Mouse (Mus musculus) heart, embryonic 15.5 days (tissue): Measurements from ENCODE around the gene Hand1. TPM values are rescaled to one million over a fixed set of nuclear protein-coding genes. Genes with fewer than 3 reads are reported as not detected.
A peak's percentile ranks its signal among the peaks of the same experiment; 100 is the strongest.
"Not testable (repeated sequence)": the region's sequence is repeated elsewhere in the genome, so short reads cannot be mapped to it uniquely, and the experiment has no call there.

Source experiments
- ATAC-seq: fragments of 200-750 bp; cut with Nextera tagmentation; replicated peaks from 2 replicates; pipeline ENCODE4 v1.8.0; 2017; ENCODE audit warnings: low read depth, moderate TSS enrichment; ENCODE audit not compliant: insufficient number of reproducible peaks, insufficient read depth, low FRiP score
- H3K27ac ChIP-seq: fragments of 300-500 bp; sonication (generic); 2 replicates; pipeline ENCODE4 v1.5.1; 2015; ENCODE audit warnings: mild to moderate bottlenecking, inconsistent platforms
- H3K27me3 ChIP-seq: fragments of 300-500 bp; sonication (generic); 2 replicates; pipeline ENCODE4 v1.6.1; 2015; ENCODE audit warnings: inconsistent platforms
- H3K36me3 ChIP-seq: fragments of 300-500 bp; sonication (generic); 2 replicates; pipeline ENCODE4 v1.6.1; 2015; ENCODE audit warnings: mild to moderate bottlenecking, inconsistent platforms
- H3K4me1 ChIP-seq: fragments of 300-500 bp; sonication (generic); replicated peaks from 2 replicates; pipeline ENCODE4 v1.6.1; 2015; ENCODE audit warnings: inconsistent platforms
- H3K4me2 ChIP-seq: fragments of 300-500 bp; sonication (generic); 2 replicates; pipeline ENCODE4 v1.6.1; 2015; ENCODE audit warnings: inconsistent platforms, mild to moderate bottlenecking, moderate library complexity
- H3K4me3 ChIP-seq: fragments of 300-500 bp; sonication (generic); 2 replicates; pipeline ENCODE4 v1.5.1; 2015; ENCODE audit warnings: mild to moderate bottlenecking, inconsistent platforms
- H3K9ac ChIP-seq: fragments of 300-500 bp; sonication (generic); 2 replicates; pipeline ENCODE4 v1.6.1; 2015; ENCODE audit warnings: mild to moderate bottlenecking, inconsistent platforms
- H3K9me3 ChIP-seq: fragments of 300-500 bp; sonication (generic); replicated peaks from 2 replicates; pipeline ENCODE4 v1.6.1; 2016; ENCODE audit warnings: inconsistent platforms
- WGBS: fragments of 180-500 bp; shearing (Covaris S2); methylation state at CpG from one replicate; pipeline ENCODE4 v1.1.7; 2015; ENCODE audit warnings: mixed read lengths; 5-methylcytosine and 5-hydroxymethylcytosine counted together
- polyA plus RNA-seq: library from polyadenylated mRNA; unstranded; fragments of >200 nt; fragmentation: Nextera tagmentation; extraction: Ambion mirVana; gene quantifications from 2 replicates; pipeline ENCODE4 v1.2.1, GENCODE M21; 2015

The Hand1 gene
- polyA plus RNA-seq, 1 experiment from 2014 or later, result 11.4 TPM

DNA sequence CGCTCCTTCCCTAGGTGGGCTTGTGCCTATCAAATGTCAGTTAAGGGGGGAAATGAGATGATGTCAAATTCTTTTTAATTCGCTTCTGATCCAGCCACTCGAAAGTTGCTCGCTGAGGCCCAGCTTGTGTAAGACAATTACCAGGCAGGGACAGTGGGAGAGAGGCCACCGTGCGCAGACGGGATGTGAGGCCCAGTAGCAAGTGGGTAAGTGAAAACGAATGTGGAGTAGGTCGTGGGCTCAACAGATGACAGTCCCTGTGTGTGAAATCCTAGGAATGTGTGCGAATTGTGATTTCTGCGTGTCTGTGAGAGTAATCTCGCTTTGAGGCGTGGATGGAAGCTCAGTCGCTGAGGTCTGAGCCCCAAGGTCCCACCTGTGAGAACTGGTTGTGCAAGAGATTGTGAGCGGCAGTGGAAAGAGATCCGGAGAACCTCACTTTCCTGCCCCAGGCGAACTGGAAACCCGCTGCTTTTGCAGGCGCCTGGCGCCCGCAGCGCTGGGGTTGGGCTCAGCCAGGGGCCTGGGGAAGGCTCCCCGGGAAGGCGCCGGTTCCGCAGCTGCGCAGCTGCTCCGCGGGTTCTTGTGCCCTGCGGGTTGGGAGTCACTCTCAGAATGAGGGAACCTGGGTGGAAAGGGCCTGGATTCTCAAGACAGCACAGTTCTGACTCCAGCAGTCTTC lies 819 bp upstream of the Hand1 start:
- Histone ChIP-seq H3K9me3 (no peaks in the 10 kb centered on the region), H3K4me1 (peaks cover 36% of the 10 kb centered on the region), H3K4me3 (peak overlapping the region; percentile 27), H3K9ac (peak overlapping the region; percentile 41; the same call in 1 of the 2 replicates), H3K27me3 (peaks cover 92% of the 10 kb centered on the region), H3K27ac (peak overlapping the region; percentile 78), H3K4me2 (peak overlapping the region; percentile 55), H3K36me3 (no peaks in the 10 kb centered on the region)
- no peak for ATAC-seq
- 13% methylated on average over 30 of the region's 30 CpGs for WGBS

DNA sequence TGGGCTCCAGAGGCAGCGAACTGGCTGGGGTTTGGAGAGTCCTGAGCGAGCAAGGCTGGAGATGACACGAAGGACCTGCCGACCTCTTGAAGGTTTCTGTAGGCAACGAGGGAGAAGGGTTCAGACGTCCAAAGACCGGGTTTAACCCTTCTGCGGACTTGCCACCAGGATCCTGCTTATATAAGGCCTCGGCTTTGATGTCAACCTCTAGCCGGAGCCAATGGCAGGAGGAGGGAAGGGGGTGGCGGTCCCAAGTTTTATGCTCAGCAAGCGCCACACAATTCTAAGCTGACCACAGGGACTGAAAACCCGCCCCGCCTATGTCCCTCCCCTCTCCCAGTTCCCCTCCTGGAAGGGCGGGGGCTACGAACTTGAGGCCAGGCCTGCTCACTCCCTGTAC lies 757 bp downstream of the Hand1 start:
- peak; percentile 79 for ATAC-seq
- H3K4me3 ChIP-seq, result peak overlapping the region; percentile 48
- peak overlapping the region; percentile 63 for H3K9ac ChIP-seq
- H3K9me3 ChIP-seq, result no peaks in the 10 kb centered on the region
- H3K27ac ChIP-seq, result peak overlapping the region; percentile 78
- H3K36me3 ChIP-seq, result no peaks in the 10 kb centered on the region
- H3K4me2 ChIP-seq, result peak overlapping the region; percentile 78
- peaks cover 92% of the 10 kb centered on the region for H3K27me3 ChIP-seq
- WGBS, result 25% methylated on average over 16 of the region's 16 CpGs
- H3K4me1 ChIP-seq, result peaks cover 46% of the 10 kb centered on the region

DNA sequence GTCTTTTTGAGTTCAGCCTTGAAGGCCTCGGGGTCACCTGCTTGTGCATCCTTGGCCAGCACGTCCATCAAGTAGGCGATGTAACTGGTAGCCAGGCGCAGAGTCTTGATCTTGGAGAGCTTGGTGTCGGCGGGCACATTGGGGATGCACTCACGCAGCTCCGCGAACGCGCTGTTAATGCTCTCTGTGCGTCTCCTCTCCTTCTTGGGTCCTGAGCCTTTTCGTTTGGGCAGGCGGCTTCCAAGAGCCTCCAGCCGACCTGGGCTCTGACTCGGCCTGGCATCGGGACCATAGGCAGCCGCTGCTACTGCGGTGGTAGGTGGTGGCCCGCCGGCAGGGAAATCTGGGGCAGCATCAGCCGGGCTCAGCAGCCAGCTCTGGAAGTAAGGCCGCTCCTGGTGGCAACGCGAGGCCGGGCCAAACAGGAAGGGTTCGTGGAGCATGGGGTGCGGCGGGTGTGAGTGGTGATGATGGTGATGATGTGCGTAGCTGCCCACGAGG lies 1.3 kb downstream of the Hand1 start:
- H3K27ac ChIP-seq, result peak overlapping the region; percentile 78
- no peaks in the 10 kb centered on the region for H3K36me3 ChIP-seq
- H3K9me3 ChIP-seq, result no peaks in the 10 kb centered on the region
- peak overlapping the region; percentile 63 for H3K9ac ChIP-seq
- H3K27me3 ChIP-seq, result peaks cover 92% of the 10 kb centered on the region
- peak overlapping the region; percentile 48 for H3K4me3 ChIP-seq
- 11% methylated on average over 31 of the region's 31 CpGs for WGBS
- ATAC-seq, result no peak
- peak overlapping the region; percentile 78 for H3K4me2 ChIP-seq
- H3K4me1 ChIP-seq, result peaks cover 44% of the 10 kb centered on the region

DNA sequence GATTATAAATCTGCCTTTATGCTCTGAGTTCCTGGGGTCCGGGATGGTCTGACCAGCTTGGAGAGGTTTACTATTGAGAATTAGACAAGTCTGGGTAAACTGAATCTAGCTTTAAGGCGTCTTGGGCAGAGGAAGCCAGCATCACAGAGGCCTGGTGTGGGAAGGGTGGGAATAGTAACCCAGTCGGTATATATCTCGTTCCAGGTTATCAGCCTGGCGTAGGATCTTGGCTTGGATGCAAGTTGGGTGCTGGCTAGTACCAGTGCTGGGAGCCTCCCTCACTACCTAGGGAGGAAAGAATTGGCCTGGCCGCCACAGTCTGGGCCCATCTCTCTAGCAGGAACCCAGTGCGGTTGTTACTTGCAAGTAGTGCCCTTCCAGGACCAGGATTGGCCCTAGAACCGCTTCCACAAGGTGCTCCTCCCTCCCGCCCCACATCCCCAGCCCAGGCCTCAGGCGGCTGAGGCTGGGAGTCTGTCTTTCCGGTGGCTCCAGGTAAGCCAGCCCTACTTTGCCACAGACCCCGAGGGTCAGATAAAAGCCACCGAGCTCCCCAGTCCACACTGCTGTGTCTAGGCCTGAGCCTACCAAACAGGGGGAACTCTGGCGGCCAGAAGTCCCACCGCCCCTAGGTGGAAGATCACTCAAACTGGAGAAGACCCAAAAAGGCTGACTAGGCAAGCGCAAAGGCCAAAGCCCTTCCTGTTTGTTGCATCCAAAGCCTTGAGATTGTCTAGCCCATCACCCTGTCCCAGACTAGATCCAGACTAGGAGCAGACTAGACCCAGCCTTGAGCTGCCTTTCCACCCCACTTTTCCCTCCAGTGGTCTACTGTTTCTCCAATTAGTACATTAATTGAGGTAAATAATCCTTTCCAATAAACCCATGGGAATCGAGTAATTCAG lies 2.5 kb downstream of the Hand1 start:
- Histone ChIP-seq H3K9me3 (no peaks in the 10 kb centered on the region), H3K4me2 (peak overlapping the region; percentile 78), H3K4me3 (peak overlapping the region; percentile 48), H3K36me3 (no peaks in the 10 kb centered on the region), H3K27me3 (peaks cover 83% of the 10 kb centered on the region), H3K27ac (peak overlapping the region; percentile 43), H3K4me1 (peaks cover 42% of the 10 kb centered on the region), H3K9ac (peak overlapping the region; percentile 40)
- no peak for ATAC-seq
- 39% methylated on average over 17 of the region's 17 CpGs for WGBS

- H3K36me3 ChIP-seq, result no peaks in the 10 kb centered on the region
- no peaks in the 10 kb centered on the region for H3K9me3 ChIP-seq
- peaks cover 83% of the 10 kb centered on the region for H3K27me3 ChIP-seq
- peak overlapping the region; percentile 48 for H3K4me3 ChIP-seq
- WGBS, result 11% methylated on average over 53 of the region's 53 CpGs
- ATAC-seq, result no peak
- H3K9ac ChIP-seq, result peak overlapping the region; percentile 40
- H3K27ac ChIP-seq, result no peak overlapping the region
- H3K4me1 ChIP-seq, result peaks cover 42% of the 10 kb centered on the region
- H3K4me2 ChIP-seq, result peak overlapping the region; percentile 78
Measured at GRCm38 (mm10) chr11:57828955-57829870, 3.4 kb downstream of the Hand1 start.

GRCm38 (mm10) chr11:57827915-57828545 lies 4.6 kb downstream of the Hand1 start:
- Histone ChIP-seq H3K36me3 (no peaks in the 10 kb centered on the region), H3K4me1 (peaks cover 35% of the 10 kb centered on the region), H3K9me3 (no peaks in the 10 kb centered on the region), H3K4me2 (peak overlapping the region; percentile 78), H3K27ac (no peak overlapping the region), H3K4me3 (peak overlapping the region; percentile 48), H3K27me3 (peaks cover 71% of the 10 kb centered on the region), H3K9ac (peak overlapping the region; percentile 32)
- ATAC-seq, result no peak
- 3% methylated on average over 33 of the region's 33 CpGs for WGBS

- H3K27me3 ChIP-seq, result peaks cover 63% of the 10 kb centered on the region
- WGBS, result 2% methylated on average over 41 of the region's 41 CpGs
- no peaks in the 10 kb centered on the region for H3K9me3 ChIP-seq
- H3K4me1 ChIP-seq, result peaks cover 28% of the 10 kb centered on the region
- H3K36me3 ChIP-seq, result no peaks in the 10 kb centered on the region
- peak overlapping the region; percentile 78 for H3K4me2 ChIP-seq
- peak overlapping the region; percentile 48 for H3K4me3 ChIP-seq
- H3K9ac ChIP-seq, result peak overlapping the region; percentile 32
- no peak overlapping the region for H3K27ac ChIP-seq
- ATAC-seq, result no peak
Measured at GRCm38 (mm10) chr11:57827048-57827914, 5.3 kb downstream of the Hand1 start.

DNA sequence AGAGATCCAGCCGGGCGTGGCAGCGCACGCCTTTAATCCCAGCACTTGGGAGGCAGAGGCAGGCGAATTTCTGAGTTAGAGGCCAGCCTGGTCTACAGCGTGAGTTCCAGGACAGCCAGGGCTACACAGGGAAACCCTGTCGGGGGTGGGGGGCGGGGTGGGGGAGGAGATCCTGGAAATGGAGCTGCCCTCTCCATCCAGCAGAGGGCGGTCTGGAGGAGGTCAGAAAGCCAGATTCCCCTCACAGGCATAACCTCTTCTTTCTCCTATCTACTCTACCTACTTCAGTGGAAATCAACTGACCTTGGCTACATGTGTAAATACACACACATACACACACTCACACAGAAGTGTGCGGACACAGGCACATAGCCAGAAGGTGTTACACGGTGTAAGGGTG lies 7.4 kb downstream of the Hand1 start:
- not testable (repeated sequence) for H3K9me3 ChIP-seq, ATAC-seq, H3K36me3 ChIP-seq, H3K4me2 ChIP-seq, H3K4me3 ChIP-seq, H3K27ac ChIP-seq, H3K9ac ChIP-seq
- 63% methylated on average over 11 of the region's 11 CpGs for WGBS
- Histone ChIP-seq H3K4me1 (peaks cover 26% of the 10 kb centered on the region), H3K27me3 (peaks cover 43% of the 10 kb centered on the region)

GRCm38 (mm10) chr11:57823714-57824113 lies 8.9 kb downstream of the Hand1 start:
- H3K36me3 ChIP-seq, result no peaks in the 10 kb centered on the region
- H3K9ac ChIP-seq, result no peak overlapping the region
- H3K4me1 ChIP-seq, result peaks cover 21% of the 10 kb centered on the region
- no peaks in the 10 kb centered on the region for H3K9me3 ChIP-seq
- no peak overlapping the region for H3K4me2 ChIP-seq
- 63% methylated on average over 7 of the region's 7 CpGs for WGBS
- H3K27me3 ChIP-seq, result peaks cover 28% of the 10 kb centered on the region
- no peak for ATAC-seq
- H3K4me3 ChIP-seq, result no peak overlapping the region
- no peak overlapping the region for H3K27ac ChIP-seq

- Histone ChIP-seq H3K27me3 (peaks cover 26% of the 10 kb centered on the region), H3K4me1 (peaks cover 20% of the 10 kb centered on the region)
- H3K9ac ChIP-seq, H3K4me2 ChIP-seq, H3K27ac ChIP-seq, H3K36me3 ChIP-seq, H3K9me3 ChIP-seq, H3K4me3 ChIP-seq, ATAC-seq: not testable (repeated sequence)
- 91% methylated on average over 2 of the region's 2 CpGs for WGBS
Measured at GRCm38 (mm10) chr11:57823159-57823558, 9.5 kb downstream of the Hand1 start.
